Mouse (Mus musculus) megakaryocyte, embryonic 14.5 days (primary cell): ENCODE measurements at regions not wholly inside any gene's neighbourhood (a gene's known extent, or its start where the extent isn't known, plus 50 kb on each side); places are given as distances from the start of the nearest gene placed in this dataset.

Experiments
- FLI1 ChIP-seq: IDR thresholded peaks from 2 replicates; pipeline ENCODE4 v1.6.1; 2012; ENCODE audit warnings: low read length, inconsistent platforms, mixed read lengths
- GATA1 ChIP-seq: IDR thresholded peaks from 3 replicates; pipeline ENCODE4 v1.6.1; 2012; ENCODE audit warnings: mixed read lengths, low read length, inconsistent platforms, borderline replicate concordance

DNA sequence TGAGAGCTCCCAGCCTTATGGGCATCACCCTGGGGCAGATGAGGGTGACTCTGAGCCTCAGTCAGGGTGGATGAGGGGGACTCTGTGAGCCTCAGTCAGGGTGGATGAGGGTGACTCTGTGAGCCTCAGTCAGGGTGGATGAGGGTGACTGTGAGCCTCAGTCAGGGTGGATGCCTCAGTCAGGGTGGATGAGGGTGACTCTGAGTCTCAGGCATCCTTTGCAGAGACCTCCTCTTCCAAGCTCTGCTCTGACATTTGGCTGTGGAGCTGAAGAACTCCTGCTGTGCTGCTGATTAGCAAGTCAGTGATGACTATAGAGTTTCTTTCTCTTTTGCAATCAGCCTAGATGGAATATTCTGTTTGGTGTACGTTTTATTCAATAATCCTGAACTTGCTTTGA, 83.7 kb upstream of the Rpl39l start:
- TF ChIP-seq GATA1, result no peak
- no peak for TF ChIP-seq FLI1
